Mouse (Mus musculus) olfactory bulb, adult 2 months (tissue): ENCODE data around the gene Aspg. TPM values are rescaled to one million over a fixed set of nuclear protein-coding genes. Genes with fewer than 3 reads are reported as not detected.

Experiments used
- H3K27ac ChIP-seq: fragments of 200-500 bp; 2 replicates; pipeline ENCODE4 v1.5.1; 2012; ENCODE audit warnings: low read depth, low read length; ENCODE audit not compliant: insufficient read depth
- H3K4me1 ChIP-seq: fragments of 200-500 bp; 2 replicates; pipeline ENCODE4 v1.6.1; 2012; ENCODE audit warnings: low read length; ENCODE audit not compliant: control insufficient read depth, insufficient read depth
- H3K4me3 ChIP-seq: fragments of 200-500 bp; 2 replicates; pipeline ENCODE4 v1.5.1; 2012; ENCODE audit warnings: mild to moderate bottlenecking, low read depth, low read length, moderate library complexity; ENCODE audit not compliant: insufficient read depth
- CTCF ChIP-seq: fragments of 200-500 bp; IDR thresholded peaks from 2 replicates; pipeline ENCODE4 v1.5.1; 2012; ENCODE audit warnings: low read depth, mild to moderate bottlenecking, low read length, moderate library complexity; ENCODE audit not compliant: insufficient read depth
- POLR2A ChIP-seq: fragments of 200-500 bp; IDR thresholded peaks from 2 replicates; pipeline ENCODE4 v1.6.1; 2012; ENCODE audit warnings: mild to moderate bottlenecking, low read depth, low read length, moderate library complexity; ENCODE audit not compliant: insufficient read depth
- WGBS: fragments of 180-500 bp; shearing (Covaris S2); methylation state at CpG from one replicate; pipeline ENCODE4 v1.1.7; 2018; 5-methylcytosine and 5-hydroxymethylcytosine counted together
- polyA plus RNA-seq: library from polyadenylated mRNA; stranded (reverse); fragments of >200 nt; gene quantifications from 2 replicates; pipeline ENCODE4 v1.2.4, GENCODE M21; 2012; ENCODE audit warnings: low replicate concordance; ENCODE audit not compliant: missing spikeins, insufficient read depth, insufficient read length

Aspg gene
- polyA plus RNA-seq, 1 experiment: not detected

- Histone ChIP-seq H3K4me1 (peaks cover 51% of the 10 kb centered on the region), H3K27ac (no peak overlapping the region), H3K4me3 (no peak overlapping the region)
- TF ChIP-seq CTCF (no peak), POLR2A (no peak)
- 80% methylated on average over 5 of the region's 5 CpGs for WGBS
Measured at GRCm38 (mm10) chr12:112169240-112169639, 62.8 kb downstream of the Aspg start.

DNA sequence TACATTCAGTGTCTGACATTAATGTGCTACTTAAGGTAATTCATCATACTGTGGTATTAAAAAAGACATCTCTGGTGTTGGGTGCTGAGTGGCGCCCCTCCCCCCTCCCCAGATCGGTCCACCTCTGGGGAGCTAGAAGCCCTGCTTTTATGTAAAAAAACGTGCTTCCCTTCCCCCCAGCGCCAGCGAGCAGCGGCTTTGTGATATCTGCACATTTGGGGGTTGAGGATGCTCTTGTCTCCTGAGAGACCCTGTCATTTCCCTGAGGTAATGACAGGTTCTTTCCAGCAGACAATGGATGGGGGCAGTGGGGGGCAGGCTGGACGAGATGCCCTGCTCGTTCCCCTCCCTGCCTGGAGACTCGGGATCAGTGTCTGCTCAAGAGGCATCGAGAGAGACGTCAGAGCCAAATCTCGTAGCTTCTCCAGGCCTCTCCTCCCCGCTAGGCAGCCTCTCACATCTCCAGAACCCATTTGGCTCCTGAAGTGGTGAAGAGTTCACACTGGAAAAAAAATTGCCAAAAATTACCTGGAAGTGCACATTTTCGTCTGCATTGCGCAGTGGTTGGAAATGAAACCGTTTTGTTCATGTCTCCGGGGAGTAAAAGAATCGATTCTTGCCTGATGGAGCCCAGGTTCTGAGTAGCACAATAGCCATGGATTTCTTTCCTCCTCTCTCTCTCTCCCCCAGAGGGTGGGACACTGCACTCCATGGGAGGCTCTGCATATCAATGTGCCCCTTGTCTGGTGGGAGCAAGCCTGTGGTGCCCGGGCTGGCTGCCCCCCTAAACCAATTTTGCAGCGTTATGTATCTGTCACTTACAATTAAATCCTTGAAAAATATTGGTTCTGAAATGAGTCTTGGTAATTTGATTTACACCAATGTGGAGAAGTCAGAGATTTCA is 64.4 kb downstream of the Aspg start:
- Histone ChIP-seq H3K4me1 (peaks cover 40% of the 10 kb centered on the region), H3K27ac (peak overlapping the region; percentile 44; the same call in 1 of the 2 replicates), H3K4me3 (no peak overlapping the region)
- no peak for TF ChIP-seq CTCF
- TF ChIP-seq POLR2A: no peak
- WGBS: 36% methylated on average over 20 of the region's 20 CpGs

- Histone ChIP-seq H3K4me1 (peaks cover 40% of the 10 kb centered on the region), H3K4me3 (no peak overlapping the region), H3K27ac (no peak overlapping the region)
- TF ChIP-seq CTCF (no peak), POLR2A (no peak)
- WGBS: 90% methylated on average over 1 of the region's 1 CpGs
Measured at GRCm38 (mm10) chr12:112171657-112172056, 65.2 kb downstream of the Aspg start.

- 70% methylated on average over 8 of the region's 8 CpGs for WGBS
- H3K27ac ChIP-seq: no peak overlapping the region
- H3K4me3 ChIP-seq: no peak overlapping the region
- TF ChIP-seq CTCF: no peak; the same call in 1 of the 2 replicates
- TF ChIP-seq POLR2A: no peak
- peaks cover 39% of the 10 kb centered on the region for H3K4me1 ChIP-seq
Measured at GRCm38 (mm10) chr12:112172214-112172613, 65.7 kb downstream of the Aspg start.

Other genes starting within 250 kb of the Aspg start
- not detected in 2 replicates for gene Ppp1r13b, start 198.6 kb upstream of the Aspg start, polyA plus RNA-seq
- gene Atp5mpl, start 139.7 kb upstream of the Aspg start, polyA plus RNA-seq: not detected in 2 replicates
- not detected in 2 replicates for gene Tdrd9, start 135.1 kb upstream of the Aspg start, polyA plus RNA-seq
- not detected in 2 replicates for gene Rd3l, start 125.4 kb upstream of the Aspg start, polyA plus RNA-seq
- not detected in 2 replicates for gene Kif26a, start 39.5 kb downstream of the Aspg start, polyA plus RNA-seq